Mouse (Mus musculus): ENCODE measurements around the gene Rab6a. TPM values are rescaled to one million over a fixed set of nuclear protein-coding genes. Genes with fewer than 3 reads are reported as not detected.

The Rab6a gene
- polyA plus RNA-seq, 1 experiment from 2014 or later = 40.2 TPM

DNA sequence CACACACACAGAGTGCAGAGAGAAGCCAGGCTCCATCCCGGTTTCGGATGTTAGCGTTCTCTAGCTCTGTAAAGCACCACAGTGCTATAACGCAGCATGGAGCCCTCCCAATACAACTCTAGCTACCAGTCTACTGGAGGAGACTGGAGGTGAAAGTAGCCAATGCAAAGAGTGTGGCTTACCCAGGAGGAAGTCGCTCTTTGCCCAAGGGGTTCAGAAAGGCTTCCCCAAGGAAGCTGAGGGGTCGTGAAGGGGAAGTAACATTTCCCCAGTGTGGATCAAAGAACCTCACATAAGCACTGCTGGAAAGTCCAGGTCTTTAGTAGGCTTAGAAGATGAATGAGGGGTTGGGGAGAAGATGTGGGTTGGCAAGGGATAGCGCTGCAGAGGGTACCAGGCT lies 54.1 kb downstream of the Rab6a start:
- no peak overlapping the region for H3K4me2 ChIP-seq
- DNase-seq (no peak), ATAC-seq (ENCODE audit: low read depth) (no peak)
- H3K9me3 ChIP-seq (replicated peaks) = no peaks in the 10 kb centered on the region
- no peak overlapping the region for H3K9ac ChIP-seq
- H3K27ac ChIP-seq = no peak overlapping the region
- H3K36me3 ChIP-seq = no peaks in the 10 kb centered on the region
- WGBS (ENCODE audit: insufficient replicate concordance) = 61% methylated on average over 7 of the region's 7 CpGs
- no peak overlapping the region for H3K4me3 ChIP-seq (replicated peaks)
- peaks cover 15% of the 10 kb centered on the region for H3K4me1 ChIP-seq (replicated peaks)
- H3K27me3 ChIP-seq = peaks cover 16% of the 10 kb centered on the region; the same call in 1 of the 2 replicates

- H3K9ac ChIP-seq = no peak within 1 kb of the TSS
- ATAC-seq (ENCODE audit: low read depth) = no peak
- peaks cover 20% of the 10 kb centered on the region; the same call in 1 of the 2 replicates for H3K27me3 ChIP-seq
- no peak within 1 kb of the TSS for H3K27ac ChIP-seq
- whole genome bisulfite sequencing (ENCODE audit: insufficient replicate concordance) = 69% methylated on average over 8 of the region's 8 CpGs
- H3K4me1 ChIP-seq (replicated peaks) = peaks cover 15% of the 10 kb centered on the region
- DNase-seq = no peak
- no peak within 1 kb of the TSS for H3K4me2 ChIP-seq
- H3K36me3 ChIP-seq = no peaks in the 10 kb centered on the region
- no peak within 1 kb of the TSS for H3K4me3 ChIP-seq (replicated peaks)
- no peaks in the 10 kb centered on the region for H3K9me3 ChIP-seq (replicated peaks)
Measured at GRCm38 (mm10) chr7:100662231-100662630, 55.0 kb downstream of the Rab6a start, which contains the start of gene Plekhb1. TSS of gene Plekhb1 (minus strand) at chr7:100662414.

DNA sequence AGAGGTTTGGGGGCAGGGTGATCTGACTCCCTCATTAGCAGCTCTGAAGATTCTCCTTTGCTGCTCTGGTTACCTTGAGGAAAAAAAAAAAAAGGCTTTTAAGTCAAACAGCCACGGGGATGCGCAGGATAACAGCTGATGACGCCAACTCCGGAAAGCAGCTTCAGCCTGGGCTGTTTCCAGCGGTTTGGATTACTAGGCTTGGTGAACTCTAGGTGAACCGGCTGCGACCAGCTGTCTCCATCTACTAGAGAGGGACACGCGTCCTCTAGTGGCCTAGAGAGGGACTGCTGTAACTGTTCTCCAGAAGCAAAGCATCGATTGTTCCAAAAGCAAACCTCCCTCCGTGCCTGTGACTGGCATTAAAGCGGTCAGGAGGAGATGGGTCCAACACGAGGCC lies 56.0 kb downstream of the Rab6a start:
- WGBS (ENCODE audit: insufficient replicate concordance) = 2% methylated on average over 13 of the region's 13 CpGs
- no peak overlapping the region for H3K9ac ChIP-seq
- H3K36me3 ChIP-seq = no peaks in the 10 kb centered on the region
- H3K4me2 ChIP-seq = 0 out of 2 replicates have a peak overlapping the region, but pooled peaks have one; percentile 9
- ATAC-seq (ENCODE audit: low read depth) (peak; percentile 74), DNase-seq (peak; percentile 67)
- H3K4me3 ChIP-seq (replicated peaks) = no peak overlapping the region
- H3K27me3 ChIP-seq = peaks cover 20% of the 10 kb centered on the region; the same call in 1 of the 2 replicates
- H3K4me1 ChIP-seq (replicated peaks) = peaks cover 14% of the 10 kb centered on the region
- no peak overlapping the region for H3K27ac ChIP-seq
- H3K9me3 ChIP-seq (replicated peaks) = no peaks in the 10 kb centered on the region

DNA sequence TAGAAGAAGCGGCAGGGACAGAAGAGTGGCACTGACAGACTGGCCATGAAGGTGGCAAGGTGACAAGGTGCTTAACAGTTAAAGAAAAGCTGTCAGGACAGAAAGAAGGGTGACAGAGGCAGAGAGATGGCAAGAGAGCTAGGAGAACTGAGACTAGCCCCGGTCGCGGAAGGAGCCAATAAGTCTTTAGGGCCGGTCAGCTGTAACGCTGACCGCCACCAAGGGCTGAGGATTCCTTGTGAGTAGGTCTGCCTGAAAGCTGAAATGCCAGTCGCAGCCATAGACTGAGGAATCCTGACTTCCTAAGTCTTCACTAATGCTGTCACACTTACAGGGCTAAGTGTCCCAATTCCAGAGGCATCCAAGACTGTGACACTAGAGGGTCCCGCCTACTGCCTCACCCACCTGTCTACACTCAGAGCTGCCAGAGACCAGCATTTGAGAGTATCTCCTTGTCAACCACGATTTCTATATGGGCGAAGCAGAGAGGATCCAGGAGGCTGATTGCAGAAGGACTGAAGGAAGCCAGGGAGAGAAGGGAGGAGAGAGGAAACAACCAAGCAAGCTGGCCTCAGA lies 56.6 kb downstream of the Rab6a start:
- no peaks in the 10 kb centered on the region for H3K9me3 ChIP-seq (replicated peaks)
- no peak overlapping the region for H3K27ac ChIP-seq
- no peak overlapping the region for H3K9ac ChIP-seq
- peaks cover 20% of the 10 kb centered on the region; the same call in 1 of the 2 replicates for H3K27me3 ChIP-seq
- H3K4me1 ChIP-seq (replicated peaks) = peaks cover 12% of the 10 kb centered on the region
- WGBS (ENCODE audit: insufficient replicate concordance) = 54% methylated on average over 11 of the region's 11 CpGs
- ATAC-seq (ENCODE audit: low read depth) = no peak
- H3K36me3 ChIP-seq = no peaks in the 10 kb centered on the region
- 0 out of 2 replicates have a peak overlapping the region, but pooled peaks have one; percentile 9 for H3K4me2 ChIP-seq
- H3K4me3 ChIP-seq (replicated peaks) = no peak overlapping the region
- no peak for DNase-seq

GRCm38 (mm10) chr7:100670646-100671045 lies 63.4 kb downstream of the Rab6a start:
- peaks cover 39% of the 10 kb centered on the region for H3K27me3 ChIP-seq
- H3K27ac ChIP-seq = no peak overlapping the region
- no peak overlapping the region for H3K4me2 ChIP-seq
- H3K4me3 ChIP-seq (replicated peaks) = no peak overlapping the region
- WGBS (ENCODE audit: insufficient replicate concordance) = 63% methylated on average over 5 of the region's 5 CpGs
- H3K4me1 ChIP-seq (replicated peaks) = no peaks in the 10 kb centered on the region
- ATAC-seq (ENCODE audit: low read depth) (no peak), DNase-seq (no peak)
- no peak overlapping the region for H3K9ac ChIP-seq
- no peaks in the 10 kb centered on the region for H3K9me3 ChIP-seq (replicated peaks)
- H3K36me3 ChIP-seq = no peaks in the 10 kb centered on the region

DNA sequence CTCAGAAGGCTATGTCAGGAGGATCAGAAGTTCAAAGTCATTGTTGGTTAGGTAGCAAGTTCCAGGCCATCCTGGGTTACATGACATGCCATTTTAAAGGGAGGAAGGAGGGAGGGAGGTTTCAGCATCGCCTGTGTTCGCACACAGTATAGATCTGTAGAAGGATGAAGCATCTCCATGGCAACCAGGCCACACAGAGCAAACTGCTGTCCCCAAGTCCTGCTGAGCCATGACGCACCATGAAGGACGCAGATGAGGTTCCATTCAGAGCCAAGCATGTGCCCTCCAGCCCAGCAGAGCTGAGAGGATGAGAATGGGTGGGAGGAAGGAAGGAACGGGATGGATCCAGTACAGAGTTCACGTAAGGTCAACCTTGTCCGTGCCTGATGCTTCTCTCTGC lies 66.2 kb downstream of the Rab6a start:
- no peak overlapping the region for H3K27ac ChIP-seq
- no peak overlapping the region for H3K9ac ChIP-seq
- no peak for ATAC-seq (ENCODE audit: low read depth)
- H3K36me3 ChIP-seq = no peaks in the 10 kb centered on the region
- no peak overlapping the region for H3K4me2 ChIP-seq
- no peaks in the 10 kb centered on the region for H3K9me3 ChIP-seq (replicated peaks)
- no peak overlapping the region for H3K4me3 ChIP-seq (replicated peaks)
- DNase-seq = no peak
- 52% methylated on average over 7 of the region's 7 CpGs for WGBS (ENCODE audit: insufficient replicate concordance)
- no peaks in the 10 kb centered on the region for H3K4me1 ChIP-seq (replicated peaks)
- H3K27me3 ChIP-seq = peaks cover 38% of the 10 kb centered on the region

- Histone ChIP-seq H3K36me3 (no peaks in the 10 kb centered on the region), H3K9ac (no peak overlapping the region), H3K9me3 (replicated peaks) (no peaks in the 10 kb centered on the region), H3K4me2 (no peak overlapping the region), H3K27me3 (peaks cover 38% of the 10 kb centered on the region), H3K4me3 (replicated peaks) (no peak overlapping the region), H3K4me1 (replicated peaks) (peaks cover 6% of the 10 kb centered on the region; the same call in 1 of the 2 replicates), H3K27ac (no peak overlapping the region)
- ATAC-seq (ENCODE audit: low read depth) (no peak), DNase-seq (peak; percentile 18)
- 84% methylated on average over 2 of the region's 2 CpGs for WGBS (ENCODE audit: insufficient replicate concordance)
Measured at GRCm38 (mm10) chr7:100674941-100675340, 67.7 kb downstream of the Rab6a start.

DNA sequence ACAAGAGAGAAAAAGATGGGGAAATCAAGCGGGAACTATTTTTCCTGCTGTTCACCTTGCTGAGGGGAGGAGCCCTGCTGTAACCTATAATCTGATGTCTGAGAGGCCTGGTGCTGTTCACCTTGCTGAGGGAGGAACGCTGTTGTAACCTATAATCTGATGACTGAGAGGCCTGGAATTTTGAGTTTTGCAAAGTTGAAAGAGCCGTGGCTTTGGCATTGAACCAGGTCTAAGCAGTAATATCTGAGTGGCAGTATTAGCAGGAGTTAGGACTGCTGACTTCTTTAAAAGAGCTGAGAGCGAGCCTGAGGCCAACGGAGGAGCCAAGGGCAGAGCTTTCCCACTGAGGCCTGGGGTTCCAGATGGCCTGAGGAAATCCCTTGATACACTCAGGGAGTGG lies 70.8 kb downstream of the Rab6a start:
- no peak overlapping the region for H3K27ac ChIP-seq
- 73% methylated on average over 5 of the region's 5 CpGs for WGBS (ENCODE audit: insufficient replicate concordance)
- no peak overlapping the region for H3K4me3 ChIP-seq (replicated peaks)
- no peaks in the 10 kb centered on the region for H3K9me3 ChIP-seq (replicated peaks)
- no peak overlapping the region for H3K4me2 ChIP-seq
- ATAC-seq (ENCODE audit: low read depth) (no peak), DNase-seq (no peak)
- H3K9ac ChIP-seq = no peak overlapping the region
- no peaks in the 10 kb centered on the region for H3K36me3 ChIP-seq
- peaks cover 24% of the 10 kb centered on the region for H3K27me3 ChIP-seq
- H3K4me1 ChIP-seq (replicated peaks) = peaks cover 6% of the 10 kb centered on the region; the same call in 1 of the 2 replicates

DNA sequence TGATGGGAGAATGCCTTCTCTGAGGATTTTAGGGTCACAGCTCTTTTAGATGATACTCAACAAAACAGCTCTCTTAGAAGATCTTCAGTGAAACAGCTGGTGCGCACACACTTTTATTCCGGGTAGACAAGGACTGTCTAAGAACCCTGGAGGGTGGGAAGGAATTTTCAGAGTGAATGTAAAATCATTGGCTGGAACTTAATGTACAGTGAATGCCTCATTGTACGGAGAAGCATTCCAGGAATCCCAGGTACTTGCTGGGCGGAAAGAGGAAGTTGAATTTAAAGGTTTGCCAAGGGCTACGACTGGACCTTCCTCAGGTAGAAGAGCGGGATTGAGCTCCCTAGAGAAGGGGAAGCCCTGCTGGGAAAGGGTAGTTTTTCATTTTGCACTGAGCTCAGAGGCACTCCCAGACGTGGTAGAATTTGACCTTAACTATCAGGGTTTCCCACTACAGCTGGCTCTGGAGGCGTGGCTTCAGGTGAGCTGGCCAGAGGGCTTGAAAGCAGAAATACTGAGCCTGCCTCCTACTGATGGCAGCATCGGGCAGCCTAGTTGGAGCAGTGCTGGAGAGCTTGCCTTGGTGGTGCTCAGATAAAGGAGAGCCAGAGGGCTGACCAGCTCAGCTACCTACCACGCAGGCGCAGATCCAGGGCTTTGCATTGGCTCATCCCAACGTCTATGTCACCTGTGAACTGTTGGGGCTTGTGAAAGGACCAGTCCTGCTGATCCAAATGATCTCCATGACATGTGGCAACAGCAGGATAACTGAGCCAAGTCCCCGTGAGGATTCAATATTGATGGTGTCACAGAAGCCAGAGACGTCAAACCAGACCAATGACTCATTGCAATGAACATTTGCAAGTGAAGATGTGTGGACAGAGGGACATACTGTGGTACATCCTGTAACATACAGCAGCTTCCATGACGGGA lies 72.0 kb downstream of the Rab6a start:
- Histone ChIP-seq H3K9me3 (replicated peaks) (no peaks in the 10 kb centered on the region), H3K36me3 (no peaks in the 10 kb centered on the region), H3K4me3 (replicated peaks) (no peak overlapping the region), H3K27me3 (peaks cover 15% of the 10 kb centered on the region), H3K4me2 (no peak overlapping the region), H3K27ac (no peak overlapping the region), H3K4me1 (replicated peaks) (peaks cover 13% of the 10 kb centered on the region), H3K9ac (no peak overlapping the region)
- DNase-seq (no peak), ATAC-seq (ENCODE audit: low read depth) (no peak)
- 53% methylated on average over 15 of the region's 15 CpGs for WGBS (ENCODE audit: insufficient replicate concordance)

DNA sequence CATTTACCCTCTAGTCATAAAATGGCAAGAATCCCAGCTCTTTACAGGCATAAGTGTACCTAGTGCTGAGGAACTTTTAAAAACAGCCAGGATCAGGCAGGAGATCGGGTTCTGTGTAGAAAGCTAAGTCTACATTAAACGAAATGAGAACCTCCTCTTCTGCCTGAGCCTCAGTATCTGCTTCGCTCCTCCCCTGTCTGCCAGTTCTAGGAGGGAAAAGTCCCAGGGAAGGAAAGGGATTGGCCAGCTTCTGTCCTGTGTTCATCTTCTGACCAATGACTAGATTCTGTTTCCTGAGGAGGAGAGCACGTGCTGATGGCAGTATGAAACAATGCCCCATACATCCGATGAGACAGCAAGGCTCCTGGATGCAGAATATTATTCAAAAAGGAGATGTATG lies 73.9 kb downstream of the Rab6a start:
- Histone ChIP-seq H3K27ac (no peak overlapping the region), H3K36me3 (no peaks in the 10 kb centered on the region), H3K4me1 (replicated peaks) (peaks cover 27% of the 10 kb centered on the region), H3K9ac (no peak overlapping the region), H3K27me3 (peaks cover 4% of the 10 kb centered on the region; the same call in 1 of the 2 replicates), H3K9me3 (replicated peaks) (no peaks in the 10 kb centered on the region), H3K4me2 (no peak overlapping the region), H3K4me3 (replicated peaks) (no peak overlapping the region)
- ATAC-seq (ENCODE audit: low read depth) (no peak), DNase-seq (no peak)
- WGBS (ENCODE audit: insufficient replicate concordance) = 40% methylated on average over 5 of the region's 5 CpGs

DNA sequence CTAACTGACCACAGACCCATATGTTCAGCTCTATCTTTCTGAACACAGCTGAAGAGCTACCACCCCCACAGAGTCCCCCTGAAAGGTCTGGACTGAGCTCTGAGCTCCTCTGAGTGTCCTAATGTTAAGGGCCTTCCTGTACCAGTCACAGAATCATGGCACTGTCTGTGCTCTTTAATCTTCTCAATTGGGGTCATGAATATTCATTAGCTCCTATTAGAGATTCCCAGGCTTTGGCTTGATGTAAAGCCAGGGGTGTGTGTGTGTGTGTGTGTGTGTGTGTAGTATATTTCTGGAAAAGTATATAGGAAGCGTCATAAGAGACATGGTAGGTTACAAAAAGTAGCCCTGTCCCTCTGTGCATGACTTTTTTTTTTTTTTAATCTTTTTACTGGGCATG lies 76.0 kb downstream of the Rab6a start:
- no peak overlapping the region for H3K9ac ChIP-seq
- no peaks in the 10 kb centered on the region for H3K36me3 ChIP-seq
- no peak overlapping the region for H3K4me2 ChIP-seq
- peak overlapping the region; percentile 84 for H3K27ac ChIP-seq
- H3K4me3 ChIP-seq (replicated peaks) = no peak overlapping the region
- WGBS (ENCODE audit: insufficient replicate concordance) = 90% methylated on average over 1 of the region's 1 CpGs
- H3K9me3 ChIP-seq (replicated peaks) = no peaks in the 10 kb centered on the region
- peaks cover 29% of the 10 kb centered on the region for H3K4me1 ChIP-seq (replicated peaks)
- no peaks in the 10 kb centered on the region; the same call in 1 of the 2 replicates for H3K27me3 ChIP-seq
- DNase-seq (no peak), ATAC-seq (ENCODE audit: low read depth) (no peak)

Data from liver, embryonic 13.5 days (tissue).